Mouse (Mus musculus): ENCODE results near the gene Klk8. TPM values are rescaled to one million over a fixed set of nuclear protein-coding genes. Genes with fewer than 3 reads are reported as not detected.

Gene Klk8
- total RNA-seq, 1 experiment from 2014 or later: 45.1 TPM

DNA sequence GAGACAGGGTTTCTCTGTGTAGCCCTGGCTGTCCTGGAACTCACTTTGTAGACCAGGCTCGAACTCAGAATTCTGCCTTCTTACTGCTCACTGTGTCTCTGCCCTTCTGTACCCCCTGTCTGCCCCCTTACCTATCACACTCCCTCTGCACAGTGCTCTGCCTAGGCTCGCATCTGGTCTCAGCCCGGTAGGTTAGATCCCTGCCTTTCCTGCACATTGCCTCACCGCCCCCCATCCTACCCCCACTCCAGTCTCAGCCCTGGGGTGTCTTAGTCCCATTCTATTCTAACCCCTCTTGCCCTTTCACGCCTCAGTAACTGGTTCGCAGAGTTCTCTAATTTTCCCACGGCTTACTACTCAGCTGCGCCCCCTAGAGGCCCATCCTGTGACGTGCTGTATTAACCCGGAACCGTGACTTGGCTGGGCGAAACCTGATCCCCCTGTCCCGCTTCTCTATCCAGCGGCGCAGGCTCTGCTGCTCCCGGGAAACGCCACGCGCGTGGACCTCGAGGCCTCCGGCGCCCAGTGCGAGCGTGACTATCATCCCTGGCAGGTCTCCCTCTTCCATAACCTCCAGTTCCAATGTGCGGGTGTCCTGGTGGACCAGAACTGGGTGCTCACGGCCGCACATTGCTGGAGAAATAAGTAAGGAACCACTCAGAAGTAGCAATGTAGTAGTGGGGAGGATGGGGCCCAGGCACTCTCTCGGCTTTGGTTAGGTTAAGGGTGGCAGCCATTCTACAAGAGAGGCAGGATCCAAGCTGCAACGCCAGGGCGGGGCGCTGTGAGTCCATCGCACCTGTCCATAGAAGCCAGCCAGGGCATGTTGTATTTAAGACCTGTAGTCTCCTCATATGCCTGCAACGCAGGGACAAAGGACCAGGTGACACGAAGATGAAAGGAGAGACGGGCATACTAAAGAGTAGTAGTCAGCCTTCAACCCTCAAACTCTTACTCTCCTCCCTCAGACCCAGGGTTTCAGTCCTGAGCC is 14.8 kb upstream of the Klk8 start:
- peak; percentile 83 to 88 for ATAC-seq (replicated peaks in 1 of 2; ENCODE audit: insufficient read depth in 1 of 2, low FRiP score in 2 of 2, low TSS enrichment in 1 of 2, low read depth in 1 of 2, poor library complexity in 2 of 2, severe bottlenecking in 2 of 2)

- ATAC-seq (replicated peaks in 1 of 2; ENCODE audit: insufficient read depth in 1 of 2, low FRiP score in 2 of 2, low TSS enrichment in 1 of 2, low read depth in 1 of 2, poor library complexity in 2 of 2, severe bottlenecking in 2 of 2): no peak
Measured at GRCm38 (mm10) chr7:43785286-43785685, 12.1 kb upstream of the Klk8 start.

DNA sequence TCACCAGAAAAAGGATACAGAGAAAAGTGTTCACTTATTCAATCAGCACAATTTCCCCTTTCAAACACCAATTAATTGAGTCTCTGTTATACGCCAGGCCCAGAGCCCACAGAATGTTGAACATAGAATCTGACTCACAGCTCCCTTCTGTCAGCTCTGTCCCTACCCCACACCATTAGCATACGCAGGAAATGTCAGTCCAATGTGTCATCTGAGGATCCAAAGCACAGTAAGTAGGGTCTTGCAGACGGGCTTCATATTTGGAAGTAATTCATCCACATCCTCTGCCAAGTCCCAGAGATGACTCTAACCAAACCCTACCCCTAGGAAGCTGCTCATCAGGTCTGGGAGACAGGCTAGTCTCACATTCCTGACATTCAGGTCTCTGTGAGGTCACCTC is 9.3 kb upstream of the Klk8 start:
- no peak for ATAC-seq (replicated peaks in 1 of 2; ENCODE audit: insufficient read depth in 1 of 2, low FRiP score in 2 of 2, low TSS enrichment in 1 of 2, low read depth in 1 of 2, poor library complexity in 2 of 2, severe bottlenecking in 2 of 2)

- no peak for ATAC-seq (replicated peaks in 1 of 2; ENCODE audit: insufficient read depth in 1 of 2, low FRiP score in 2 of 2, low TSS enrichment in 1 of 2, low read depth in 1 of 2, poor library complexity in 2 of 2, severe bottlenecking in 2 of 2)
Measured at GRCm38 (mm10) chr7:43789295-43789694, 8.1 kb upstream of the Klk8 start.

DNA sequence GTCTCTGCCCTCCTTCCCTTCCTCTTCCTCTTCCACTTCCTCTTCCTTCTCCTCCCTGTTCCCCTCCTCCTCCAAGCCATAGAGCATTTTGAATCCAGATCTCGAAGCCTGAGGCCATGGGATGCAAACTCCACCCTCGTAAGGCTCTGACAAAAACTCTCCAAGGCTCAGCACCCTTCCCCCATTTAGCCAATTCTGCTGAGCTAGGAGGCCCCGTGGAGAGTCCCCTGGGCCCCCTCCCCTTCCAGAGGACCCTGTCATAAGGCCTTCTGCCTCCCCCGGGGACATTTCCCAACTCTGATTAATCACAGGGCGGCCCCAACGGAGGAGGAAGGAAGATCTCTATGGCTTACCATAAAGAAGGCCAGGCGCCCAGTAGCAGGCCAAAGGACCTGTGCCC is 5.8 kb upstream of the Klk8 start, which contains the start of gene Klk9:
Gene Klk9, plus strand, starts transcription at position 301 of the 400 bp plus-strand sequence.
- no peak for ATAC-seq (replicated peaks in 1 of 2; ENCODE audit: insufficient read depth in 1 of 2, low FRiP score in 2 of 2, low TSS enrichment in 1 of 2, low read depth in 1 of 2, poor library complexity in 2 of 2, severe bottlenecking in 2 of 2)

GRCm38 (mm10) chr7:43796355-43796754 is 1.0 kb upstream of the Klk8 start:
- ATAC-seq (replicated peaks in 1 of 2; ENCODE audit: insufficient read depth in 1 of 2, low FRiP score in 2 of 2, low TSS enrichment in 1 of 2, low read depth in 1 of 2, poor library complexity in 2 of 2, severe bottlenecking in 2 of 2): no peak

DNA sequence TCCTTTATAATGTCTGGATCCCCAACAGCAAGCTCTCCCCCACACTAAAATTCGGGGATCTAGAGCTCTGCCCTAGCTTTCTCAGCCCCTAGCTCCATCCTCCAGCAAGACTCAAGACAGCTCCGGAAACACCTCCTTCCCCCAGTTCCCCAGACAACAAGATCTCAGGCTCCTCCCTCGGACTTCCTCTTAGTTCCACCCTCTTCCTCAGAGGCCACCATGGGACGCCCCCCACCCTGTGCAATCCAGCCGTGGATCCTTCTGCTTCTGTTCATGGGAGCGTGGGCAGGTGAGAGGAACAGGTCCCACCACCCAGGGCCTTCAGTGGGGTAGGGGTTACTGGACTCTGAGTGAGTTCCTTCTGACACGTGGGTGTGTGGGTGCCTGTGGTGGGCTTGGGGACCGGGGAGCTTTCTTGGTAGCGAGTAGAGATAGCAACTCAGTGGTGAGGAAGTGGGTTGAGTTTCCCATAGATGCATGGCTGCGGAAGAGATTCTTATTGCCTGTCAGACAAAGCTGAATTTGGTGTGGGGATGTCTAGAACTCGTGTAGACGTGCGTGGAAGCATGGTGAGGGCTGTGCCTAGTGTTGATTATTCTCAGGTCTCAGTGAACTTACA is 576 bp downstream of the Klk8 start:
- ATAC-seq (replicated peaks in 1 of 2; ENCODE audit: insufficient read depth in 1 of 2, low FRiP score in 2 of 2, low TSS enrichment in 1 of 2, low read depth in 1 of 2, poor library complexity in 2 of 2, severe bottlenecking in 2 of 2): peak; percentile 59 to 81

GRCm38 (mm10) chr7:43799876-43800275 is 2.5 kb downstream of the Klk8 start:
- no peak for ATAC-seq (replicated peaks in 1 of 2; ENCODE audit: insufficient read depth in 1 of 2, low FRiP score in 2 of 2, low TSS enrichment in 1 of 2, low read depth in 1 of 2, poor library complexity in 2 of 2, severe bottlenecking in 2 of 2)

DNA sequence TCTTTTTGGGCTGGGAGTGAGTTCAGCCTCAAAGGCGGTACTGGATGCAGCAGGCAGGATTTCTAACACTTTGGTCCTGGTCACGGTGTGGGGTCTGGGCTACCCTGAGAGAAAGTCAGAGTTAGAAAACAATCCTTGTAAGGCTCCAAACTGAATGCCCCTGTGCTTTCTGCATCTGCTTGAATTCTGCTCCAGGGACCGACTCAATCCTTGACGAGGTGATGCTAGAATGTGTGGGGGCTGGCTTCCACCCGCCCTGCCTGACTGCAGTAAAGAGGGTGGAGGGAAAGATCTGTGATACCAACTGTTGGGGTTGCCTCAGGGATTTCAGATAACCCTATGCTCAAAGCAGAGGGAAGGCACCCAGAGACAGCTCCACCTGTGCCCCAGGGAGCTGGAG is 13.6 kb downstream of the Klk8 start, which contains the start of gene Klk7:
Gene Klk7, plus strand, starts transcription at position 301 of the 400 bp plus-strand sequence.
- ATAC-seq (replicated peaks in 1 of 2; ENCODE audit: insufficient read depth in 1 of 2, low FRiP score in 2 of 2, low TSS enrichment in 1 of 2, low read depth in 1 of 2, poor library complexity in 2 of 2, severe bottlenecking in 2 of 2): no peak

GRCm38 (mm10) chr7:43815211-43815610 is 17.8 kb downstream of the Klk8 start:
- ATAC-seq (replicated peaks in 1 of 2; ENCODE audit: insufficient read depth in 1 of 2, low FRiP score in 2 of 2, low TSS enrichment in 1 of 2, low read depth in 1 of 2, poor library complexity in 2 of 2, severe bottlenecking in 2 of 2): no peak

DNA sequence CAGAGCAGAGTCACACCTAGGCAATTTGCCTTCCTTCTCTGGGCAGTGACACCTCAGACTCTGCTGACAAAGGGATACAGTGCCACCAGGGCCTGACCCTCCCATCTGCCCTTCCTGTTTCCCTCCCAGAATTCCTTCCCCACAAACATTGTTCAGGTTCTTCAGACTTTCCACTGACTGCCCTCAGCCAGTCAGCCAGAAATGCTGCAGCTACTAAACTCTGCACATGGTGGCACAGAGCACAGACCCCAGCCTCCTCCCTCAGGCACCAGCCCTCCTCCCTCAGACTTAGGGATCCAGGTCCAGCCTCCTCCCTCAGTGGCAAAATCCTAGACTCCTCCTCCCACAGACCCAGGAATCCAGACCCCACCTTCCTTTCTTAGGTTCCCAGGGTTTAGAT is 19.4 kb downstream of the Klk8 start:
- no peak for ATAC-seq (replicated peaks in 1 of 2; ENCODE audit: insufficient read depth in 1 of 2, low FRiP score in 2 of 2, low TSS enrichment in 1 of 2, low read depth in 1 of 2, poor library complexity in 2 of 2, severe bottlenecking in 2 of 2)

DNA sequence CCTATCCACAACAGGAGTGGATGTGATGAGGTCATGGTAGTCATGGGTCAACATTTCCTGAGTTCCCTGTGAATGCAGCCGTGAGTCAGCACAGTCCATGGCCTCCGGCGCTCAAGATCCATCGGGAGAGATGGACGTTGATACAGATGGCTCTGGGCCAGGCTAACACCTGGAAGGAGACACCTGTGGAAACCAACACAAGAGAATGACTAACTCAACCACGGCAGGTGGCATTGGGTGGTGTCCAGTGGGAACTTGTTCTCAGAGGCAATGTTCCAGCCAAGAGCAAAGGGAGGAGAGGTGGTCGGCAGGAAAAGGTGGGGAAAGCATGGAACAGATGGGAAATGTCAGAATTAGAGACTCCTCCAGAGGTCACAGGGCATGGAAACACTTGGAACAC is 24.2 kb downstream of the Klk8 start:
- no peak for ATAC-seq (replicated peaks in 1 of 2; ENCODE audit: insufficient read depth in 1 of 2, low FRiP score in 2 of 2, low TSS enrichment in 1 of 2, low read depth in 1 of 2, poor library complexity in 2 of 2, severe bottlenecking in 2 of 2)

GRCm38 (mm10) chr7:43824199-43824598 is 26.8 kb downstream of the Klk8 start, which contains the start of gene Klk6:
Gene Klk6, plus strand, starts transcription at chr7:43824499.
- ATAC-seq (replicated peaks in 1 of 2; ENCODE audit: insufficient read depth in 1 of 2, low FRiP score in 2 of 2, low TSS enrichment in 1 of 2, low read depth in 1 of 2, poor library complexity in 2 of 2, severe bottlenecking in 2 of 2): no peak

DNA sequence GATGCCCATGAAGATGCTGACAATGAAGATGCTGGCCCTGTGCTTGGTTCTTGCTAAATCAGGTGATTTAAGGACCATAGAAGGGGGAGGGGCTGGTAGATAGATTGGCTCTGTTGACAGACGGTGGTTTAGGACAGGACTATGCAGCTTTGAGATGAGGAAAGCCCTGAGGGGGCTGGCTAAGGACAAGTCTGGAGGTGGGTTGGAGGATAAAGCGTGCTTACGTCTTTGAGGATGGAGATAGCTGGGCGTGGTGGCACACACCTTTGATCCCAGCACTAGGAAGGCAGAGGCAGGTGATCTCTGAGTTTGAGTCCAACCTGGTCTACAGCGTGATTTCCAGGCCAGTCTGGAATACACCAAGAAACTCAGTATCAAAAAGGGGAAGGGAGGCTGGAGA is 28.7 kb downstream of the Klk8 start:
- ATAC-seq (replicated peaks in 1 of 2; ENCODE audit: insufficient read depth in 1 of 2, low FRiP score in 2 of 2, low TSS enrichment in 1 of 2, low read depth in 1 of 2, poor library complexity in 2 of 2, severe bottlenecking in 2 of 2): no peak

GRCm38 (mm10) chr7:43827706-43828105 is 30.3 kb downstream of the Klk8 start:
- no peak for ATAC-seq (replicated peaks in 1 of 2; ENCODE audit: insufficient read depth in 1 of 2, low FRiP score in 2 of 2, low TSS enrichment in 1 of 2, low read depth in 1 of 2, poor library complexity in 2 of 2, severe bottlenecking in 2 of 2)

GRCm38 (mm10) chr7:43829006-43829405 is 31.6 kb downstream of the Klk8 start:
- ATAC-seq (replicated peaks in 1 of 2; ENCODE audit: insufficient read depth in 1 of 2, low FRiP score in 2 of 2, low TSS enrichment in 1 of 2, low read depth in 1 of 2, poor library complexity in 2 of 2, severe bottlenecking in 2 of 2): no peak

- ATAC-seq (replicated peaks in 1 of 2; ENCODE audit: insufficient read depth in 1 of 2, low FRiP score in 2 of 2, low TSS enrichment in 1 of 2, low read depth in 1 of 2, poor library complexity in 2 of 2, severe bottlenecking in 2 of 2): no peak
Measured at GRCm38 (mm10) chr7:43841701-43842100, 44.3 kb downstream of the Klk8 start, which contains the start of gene Klk5. Gene Klk5, plus strand, starts transcription at chr7:43841971.

- ATAC-seq (replicated peaks in 1 of 2; ENCODE audit: insufficient read depth in 1 of 2, low FRiP score in 2 of 2, low TSS enrichment in 1 of 2, low read depth in 1 of 2, poor library complexity in 2 of 2, severe bottlenecking in 2 of 2): no peak
Measured at GRCm38 (mm10) chr7:43843801-43844200, 46.4 kb downstream of the Klk8 start.
